Mouse (Mus musculus) layer of hippocampus, adult 2 months (tissue): ENCODE data around the gene Ccdc9. TPM values are rescaled to one million over a fixed set of nuclear protein-coding genes. Genes with fewer than 3 reads are reported as not detected.
A peak's percentile ranks its signal among the peaks of the same experiment; 100 is the strongest.
"Not testable (repeated sequence)": the region's sequence is repeated elsewhere in the genome, so short reads cannot be mapped to it uniquely, and the experiment has no call there.

Source experiments
- DNase-seq, 2 experiments: peaks; one replicate each; pipeline ENCODE4 v3.0.0; 2022; ENCODE audit warnings: low spot score in 2 of 2
- H3K27ac ChIP-seq: fragments of 200-600 bp; 2 replicates; pipeline ENCODE4 v1.8.1; 2022
- H3K4me3 ChIP-seq: fragments of 200-600 bp; 2 replicates; pipeline ENCODE4 v1.8.1; 2022; ENCODE audit warnings: mild to moderate bottlenecking
- CTCF ChIP-seq: fragments of 200-600 bp; conservative IDR thresholded peaks from 2 replicates; pipeline ENCODE4 v1.8.1; 2022; ENCODE audit warnings: antibody characterized with exemption, mild to moderate bottlenecking, moderate library complexity
- total RNA-seq, 2 experiments: library from RNA; stranded (reverse); gene quantifications; 2 replicates each; pipeline ENCODE4 v1.2.3; 2021

The Ccdc9 gene
- total RNA-seq, 2 experiments from 2014 or later, result 79.7 to 81.0 TPM

DNA sequence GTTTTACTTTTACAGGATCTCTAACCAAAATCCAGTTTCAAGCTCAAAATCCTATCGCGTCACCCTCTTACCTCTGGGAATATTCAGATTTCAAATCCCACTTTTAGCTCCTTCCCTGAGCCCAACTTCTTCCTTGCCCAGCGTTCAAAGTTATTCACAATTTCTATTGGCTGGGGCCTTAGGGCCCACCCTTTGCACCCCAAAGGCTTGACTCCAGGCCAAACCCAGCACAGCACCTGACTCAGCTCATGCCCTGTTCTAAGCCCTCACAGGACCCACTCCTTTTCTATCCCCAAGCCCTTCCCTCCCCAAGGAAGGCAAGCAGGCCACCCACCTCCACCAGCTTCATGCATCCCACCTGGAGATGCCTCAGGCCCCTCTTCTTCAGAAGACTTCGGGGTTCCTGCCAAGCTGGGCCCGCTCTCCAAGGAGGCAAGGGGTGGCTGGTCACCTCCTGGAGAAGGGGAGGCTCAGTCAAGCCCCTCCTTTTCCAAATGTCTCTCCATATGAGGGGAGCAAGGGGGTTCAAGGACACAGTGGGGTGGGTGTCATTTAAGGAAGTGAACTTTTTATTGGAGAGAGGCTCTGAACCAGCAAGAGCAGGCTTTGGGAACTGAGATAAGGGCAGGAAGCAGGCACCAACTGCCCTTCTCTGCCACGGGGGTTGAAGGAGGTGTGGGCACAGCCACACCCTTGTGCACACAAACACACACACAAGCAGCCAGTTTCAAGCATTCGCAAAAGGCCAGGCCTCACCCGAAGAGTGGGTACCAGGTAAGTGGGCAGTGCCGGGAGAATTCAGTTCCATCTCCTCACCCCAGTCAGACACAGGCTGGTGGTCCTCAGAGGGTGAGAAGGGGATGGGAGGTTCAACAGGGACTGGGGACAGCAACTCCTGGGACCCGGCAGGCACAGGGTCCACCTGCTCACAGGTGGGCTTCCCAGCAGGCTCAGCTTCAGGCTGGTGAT, 11.4 kb downstream of the Ccdc9 start:
- H3K4me3 ChIP-seq, result no peak overlapping the region
- TF ChIP-seq CTCF, result no peak
- no peak for DNase-seq
- no peak overlapping the region for H3K27ac ChIP-seq

DNA sequence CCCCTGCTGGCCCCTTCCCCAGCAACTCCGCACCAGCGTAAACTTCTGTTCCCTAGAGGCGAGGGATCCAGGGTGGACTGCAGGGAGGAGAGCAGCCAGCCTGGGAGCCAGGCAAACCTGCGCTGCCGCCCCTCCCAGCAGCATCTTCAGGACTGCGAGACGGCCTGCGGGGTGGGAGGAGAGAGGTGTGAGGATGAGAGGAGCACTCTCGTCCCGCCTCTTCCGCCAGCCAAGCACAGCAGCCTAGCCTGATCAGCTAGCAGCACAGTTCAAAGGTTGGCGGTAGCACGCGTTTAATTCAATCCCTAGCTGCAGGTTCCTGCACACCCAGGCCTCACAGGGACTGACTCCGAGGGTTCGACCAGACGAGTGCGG, 12.8 kb downstream of the Ccdc9 start:
- peak; percentile 40 to 41 for DNase-seq
- no peak for TF ChIP-seq CTCF
- H3K27ac ChIP-seq, result peak overlapping the region; percentile 79
- peak overlapping the region; percentile 76 for H3K4me3 ChIP-seq

GRCm38 (mm10) chr7:16273081-16273765, 13.4 kb downstream of the Ccdc9 start, which contains the start of gene Inafm1:
TSS of gene Inafm1 (minus strand) at chr7:16273617.
- peak within 1 kb of the TSS; percentile 93 for H3K27ac ChIP-seq
- peak within 1 kb of the TSS; percentile 76 for H3K4me3 ChIP-seq
- TF ChIP-seq CTCF, result no peak
- DNase-seq, result peak; percentile 77 to 88

DNA sequence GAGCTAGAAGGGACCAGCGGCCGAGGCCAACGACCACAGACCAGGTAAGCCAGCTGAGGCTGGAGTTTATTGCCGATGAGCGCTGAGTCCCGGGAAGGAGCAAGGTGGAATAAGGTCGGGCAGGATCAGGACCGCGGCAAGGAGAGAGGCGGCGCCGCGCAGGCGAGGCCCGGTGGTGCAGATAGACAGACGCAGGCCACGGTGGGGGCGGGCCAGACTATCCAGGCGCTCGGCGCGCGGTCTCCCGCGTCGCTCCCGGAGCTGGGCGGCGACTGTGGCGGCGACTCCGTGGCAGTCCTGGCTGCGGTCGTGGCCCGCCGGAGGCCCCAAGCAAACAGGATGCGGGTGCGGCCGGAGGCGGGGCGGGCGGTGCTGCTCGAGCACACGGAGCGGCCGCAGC, 13.9 kb downstream of the Ccdc9 start:
- peak overlapping the region; percentile 93 for H3K27ac ChIP-seq
- peak; percentile 62 for TF ChIP-seq CTCF
- DNase-seq, result peak; percentile 60 to 70
- H3K4me3 ChIP-seq, result peak overlapping the region; percentile 76

DNA sequence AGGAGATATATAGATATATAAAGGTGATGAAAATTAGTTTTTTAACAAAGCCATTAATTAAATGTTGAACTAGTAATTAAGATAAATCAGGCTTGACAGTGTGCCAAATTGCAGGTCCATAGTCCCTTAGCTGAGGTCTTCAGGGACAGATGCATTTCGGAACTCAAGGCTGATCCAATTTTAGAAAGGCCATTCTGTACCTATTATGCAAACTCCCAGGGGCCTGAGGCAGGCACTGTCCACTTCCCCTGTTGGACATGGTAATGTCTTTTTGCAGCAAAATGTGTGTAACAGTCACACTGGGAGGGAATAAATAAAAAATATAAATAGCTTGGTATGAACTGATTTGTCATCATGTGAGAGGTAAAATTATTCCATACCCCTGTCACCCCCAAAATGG, 15.5 kb downstream of the Ccdc9 start:
- Histone ChIP-seq H3K4me3 (no peak overlapping the region; the same call in 1 of the 2 replicates), H3K27ac (peak overlapping the region; percentile 14; the same call in 1 of the 2 replicates)
- no peak for TF ChIP-seq CTCF
- no peak for DNase-seq

DNA sequence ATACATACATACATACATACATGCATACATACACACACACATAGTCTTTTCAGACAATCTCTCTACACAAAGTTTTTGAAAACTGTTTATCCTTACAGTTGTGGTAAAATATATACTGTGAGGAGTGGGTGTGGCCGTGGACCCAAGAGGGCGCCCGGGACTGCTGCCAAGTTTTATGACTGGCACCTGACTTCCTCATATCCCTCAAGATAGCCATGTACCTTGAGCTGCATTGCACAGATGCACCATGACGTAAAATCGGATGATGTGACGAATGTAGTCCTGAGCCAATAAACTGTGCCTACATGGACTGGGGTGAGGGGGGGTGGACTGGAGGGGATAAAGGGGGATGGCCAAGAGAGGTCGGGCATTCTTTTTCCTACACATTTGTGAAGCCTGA, 20.0 kb downstream of the Ccdc9 start:
- not testable (repeated sequence) for H3K4me3 ChIP-seq, H3K27ac ChIP-seq, DNase-seq

DNA sequence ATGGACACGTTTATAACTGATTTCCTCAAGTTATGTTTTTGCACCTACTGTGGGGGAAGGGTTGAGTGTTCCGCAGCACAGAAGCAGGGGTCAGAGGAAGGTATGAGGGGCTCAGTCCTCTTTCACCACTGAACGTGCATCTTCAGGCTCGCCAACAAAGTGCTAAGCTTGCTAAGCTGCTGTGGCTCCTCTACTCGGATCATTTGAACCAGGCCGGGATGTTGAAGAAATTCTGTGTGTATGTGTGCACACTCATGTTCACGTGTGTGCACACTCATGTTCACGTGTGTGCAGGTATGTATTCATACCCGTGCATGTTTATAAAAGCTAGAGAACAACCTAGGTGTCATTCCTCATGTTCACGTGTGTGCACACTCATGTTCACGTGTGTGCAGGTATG, 20.7 kb downstream of the Ccdc9 start:
- TF ChIP-seq CTCF, result no peak
- H3K27ac ChIP-seq, result no peak overlapping the region

DNA sequence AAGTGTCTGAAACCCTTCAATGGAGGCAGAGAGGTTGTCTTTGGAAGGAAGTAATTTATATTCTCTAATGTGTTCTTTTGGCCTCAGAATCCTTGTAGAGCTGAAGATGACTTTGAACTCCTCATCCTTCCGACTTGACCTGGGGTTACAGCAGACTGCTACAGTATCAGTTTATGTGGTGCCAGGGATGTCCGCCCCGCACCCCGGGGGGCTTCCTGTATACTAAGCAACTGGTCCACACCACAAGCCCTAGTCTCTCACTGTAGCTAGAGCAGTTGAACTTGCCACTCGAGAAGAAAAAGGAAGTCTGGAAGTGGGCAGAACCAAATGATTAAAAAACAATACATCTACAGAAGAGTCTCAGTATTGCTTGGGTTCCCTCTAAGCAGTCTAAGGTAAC, 22.8 kb downstream of the Ccdc9 start:
- TF ChIP-seq CTCF, result no peak
- no peak for DNase-seq
- no peak overlapping the region for H3K4me3 ChIP-seq
- no peak overlapping the region for H3K27ac ChIP-seq

More for the DNA sequence above, 20.7 kb downstream of the Ccdc9 start:
- no peak for DNase-seq
- no peak overlapping the region for H3K4me3 ChIP-seq

GRCm38 (mm10) chr7:16263015-16263787, 23.4 kb downstream of the Ccdc9 start:
- peak; percentile 80 for TF ChIP-seq CTCF
- no peak overlapping the region for H3K27ac ChIP-seq
- no peak overlapping the region for H3K4me3 ChIP-seq
- DNase-seq, result peak; percentile 62 to 79

- no peak for DNase-seq
- no peak for TF ChIP-seq CTCF
- no peak overlapping the region for H3K27ac ChIP-seq
- no peak overlapping the region for H3K4me3 ChIP-seq
Measured at GRCm38 (mm10) chr7:16261097-16261496, 25.5 kb downstream of the Ccdc9 start.

GRCm38 (mm10) chr7:16259110-16259590, 27.4 kb downstream of the Ccdc9 start, which contains the start of gene C5ar1:
TSS of gene C5ar1 (minus strand) at chr7:16259540.
- H3K4me3 ChIP-seq, result no peak within 1 kb of the TSS
- DNase-seq, result no peak
- TF ChIP-seq CTCF, result no peak
- H3K27ac ChIP-seq, result no peak within 1 kb of the TSS

DNA sequence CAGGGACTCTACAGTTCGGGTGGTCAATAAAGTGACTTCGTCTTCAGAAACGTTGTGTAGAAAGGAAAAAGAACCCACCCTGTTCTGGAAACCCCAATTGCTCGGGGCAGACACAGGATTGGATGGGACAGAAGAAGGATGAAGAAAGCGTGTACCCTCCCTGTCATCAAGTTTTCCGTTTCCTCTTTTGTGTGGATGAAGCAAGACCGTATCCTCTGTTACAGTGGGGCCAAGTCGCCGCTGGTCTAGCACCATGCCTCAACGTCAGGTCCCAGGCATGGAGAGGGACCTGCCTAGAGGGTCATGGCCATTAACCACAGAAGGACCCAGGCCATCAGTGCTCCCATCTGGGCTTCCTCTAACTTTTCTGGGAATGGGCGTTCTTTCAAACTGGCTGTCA, 28.8 kb downstream of the Ccdc9 start:
- Histone ChIP-seq H3K27ac (no peak overlapping the region), H3K4me3 (no peak overlapping the region)
- TF ChIP-seq CTCF, result no peak
- DNase-seq, result no peak

DNA sequence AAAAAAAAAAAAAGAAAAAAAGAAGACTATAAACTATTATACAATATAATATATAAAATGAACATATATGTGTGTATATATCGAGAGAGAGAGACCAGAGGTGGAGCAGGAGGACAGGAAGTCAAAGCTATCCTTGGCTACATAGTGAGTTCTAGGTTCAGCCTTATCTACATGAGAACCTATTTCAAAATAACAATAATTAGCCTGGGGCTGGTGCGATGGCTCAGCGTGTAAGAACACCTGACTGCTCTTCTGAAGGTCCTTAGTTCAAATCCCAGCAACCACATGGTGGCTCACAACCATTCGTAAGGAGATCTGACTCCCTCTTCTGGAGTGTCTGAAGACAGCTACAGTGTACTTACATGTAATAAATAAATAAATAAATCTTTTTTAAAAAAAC, 30.6 kb downstream of the Ccdc9 start:
- DNase-seq, H3K4me3 ChIP-seq: not testable (repeated sequence)

More for the DNA sequence above, 30.6 kb downstream of the Ccdc9 start:
- H3K27ac ChIP-seq, result not testable (repeated sequence)
